Mouse (Mus musculus) Patski (cell line): Measurements from ENCODE around the gene Spef1. TPM values are rescaled to one million over a fixed set of nuclear protein-coding genes. Genes with fewer than 3 reads are reported as not detected.

Source experiments
- ATAC-seq: fragments of 100-300 bp; one replicate; pipeline ENCODE4 v1.8.0; 2021
- CTCF ChIA-PET: fragments of 350-600 bp; sonication (Branson Sonifier 250); formaldehyde crosslinking; loops from one replicate; lab custom pipeline; 2022; ENCODE audit warnings: inconsistent platforms; lab: Charles Lee
- POLR2A ChIA-PET: fragments of 350-600 bp; sonication (Branson Sonifier 250); formaldehyde crosslinking; loops from one replicate; lab custom pipeline; 2022; ENCODE audit warnings: antibody characterized with exemption, inconsistent platforms; lab: Charles Lee
- DNase-seq: peaks from one replicate; pipeline ENCODE4 v3.0.0-alpha.2; 2011; ENCODE audit warnings: low read depth, low spot score
- H3K27me3 ChIP-seq: fragments of 371-371 bp; one replicate; pipeline ENCODE4 v1.5.1; 2021
- CTCF ChIP-seq: fragments of 100-300 bp; IDR thresholded peaks from one replicate; pipeline ENCODE4 v1.5.1; 2021
- in situ Hi-C: fragments of 300-500 bp; cut with MboI; formaldehyde crosslinking; loops from 3 replicates; pipeline ENCODE4 v1.11.1; 2018; ENCODE audit warnings: low pct_unique_long_range_greater_than_20kb, mixed read lengths
- polyA plus RNA-seq: library from polyadenylated mRNA; unstranded; gene quantifications from one replicate; pipeline ENCODE4 v1.2.3, GENCODE M21; 2021

Gene Spef1
- polyA plus RNA-seq, 1 experiment from 2014 or later: 9.4 TPM

- ATAC-seq: no peak
- CTCF ChIA-PET: interaction anchor here (1.0 kb wide), 1 partner anchor 101 kb away, joined by 3 read pairs; no protein-coding TSS in a partner anchor
- DNase-seq: no peak
- in situ Hi-C loops: no loop called here
- no peak for TF ChIP-seq CTCF
- no peaks in the 10 kb centered on the region for H3K27me3 ChIP-seq
- POLR2A ChIA-PET: no interaction called here
Observed at GRCm38 (mm10) chr2:131138296-131138695, 48.8 kb downstream of the Spef1 start.

- POLR2A ChIA-PET: no interaction called here
- no peak for ATAC-seq
Observed at GRCm38 (mm10) chr2:131135521-131136139, 51.5 kb downstream of the Spef1 start.

DNA sequence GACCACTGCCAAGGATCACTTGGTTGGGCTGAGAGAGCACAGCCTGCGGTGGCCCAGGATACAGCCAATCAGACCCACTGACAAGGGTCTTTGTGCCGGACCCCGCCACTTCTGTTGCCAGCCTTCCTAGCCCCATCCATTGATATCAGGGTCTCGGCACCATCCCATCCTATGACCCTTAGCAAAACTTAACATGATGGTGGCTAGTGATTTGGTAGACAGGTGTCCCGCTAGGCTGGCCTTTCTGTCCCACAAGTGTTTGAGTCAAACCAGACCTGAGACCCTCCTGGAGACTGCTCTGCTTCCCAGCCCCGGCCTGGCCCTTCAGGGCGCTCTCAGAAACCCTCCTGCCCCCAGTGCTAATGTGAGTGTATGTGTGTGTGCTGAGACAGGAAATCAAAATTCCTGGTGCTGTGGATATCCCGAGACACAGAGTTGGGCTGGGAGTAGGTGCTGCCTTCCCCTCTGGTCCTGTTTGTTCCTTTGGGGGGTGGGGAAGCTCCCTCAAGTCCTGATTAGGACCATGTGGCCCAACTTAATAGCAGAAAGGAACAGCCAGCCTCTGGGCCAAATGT lies 52.2 kb downstream of the Spef1 start:
- no peaks in the 10 kb centered on the region for H3K27me3 ChIP-seq
- POLR2A ChIA-PET: no interaction called here
- TF ChIP-seq CTCF: no peak
- CTCF ChIA-PET: no interaction called here
- ATAC-seq (no peak), DNase-seq (no peak)
- in situ Hi-C loops: no loop called here

More at GRCm38 (mm10) chr2:131135521-131136139, 51.5 kb downstream of the Spef1 start:
- CTCF ChIA-PET: no interaction called here
- no peaks in the 10 kb centered on the region for H3K27me3 ChIP-seq
- no peak for DNase-seq
- no peak for TF ChIP-seq CTCF
- in situ Hi-C loops: no loop called here

DNA sequence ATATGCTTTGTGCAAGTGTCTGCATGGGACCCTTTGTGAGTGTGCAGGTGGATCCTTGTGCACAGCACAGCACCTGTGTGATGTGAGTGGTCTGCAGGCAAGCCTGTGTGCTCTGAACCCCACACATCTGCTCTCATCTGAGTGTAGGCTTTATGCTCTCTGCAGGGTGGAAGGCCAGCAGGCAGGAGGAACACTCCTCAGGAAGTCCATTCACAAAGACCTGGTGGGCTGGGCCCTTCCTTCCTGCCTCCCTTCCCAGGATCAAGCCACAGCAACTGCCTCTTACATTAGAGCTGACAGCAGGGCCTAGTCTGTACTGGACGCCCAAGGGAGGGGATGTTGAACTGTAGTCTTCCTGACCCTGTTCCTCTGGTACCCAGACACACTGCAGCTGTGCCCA lies 52.7 kb downstream of the Spef1 start:
- in situ Hi-C loops: no loop called here
- no peaks in the 10 kb centered on the region for H3K27me3 ChIP-seq
- TF ChIP-seq CTCF: no peak
- ATAC-seq (no peak), DNase-seq (no peak)
- POLR2A ChIA-PET: no interaction called here
- CTCF ChIA-PET: no interaction called here

- ChIA-PET CTCF (interaction anchor here (0.6 kb wide), 1 partner anchor 66 kb away, joined by 3 read pairs; no protein-coding TSS in a partner anchor), POLR2A (no interaction called here)
- no peaks in the 10 kb centered on the region for H3K27me3 ChIP-seq
- no peak for TF ChIP-seq CTCF
- in situ Hi-C loops: no loop called here
- DNase-seq (no peak), ATAC-seq (no peak)
Observed at GRCm38 (mm10) chr2:131132930-131133547, 54.0 kb downstream of the Spef1 start, which contains the start of gene Gm11037. TSS of gene Gm11037 (plus strand) at chr2:131133497.

- no peaks in the 10 kb centered on the region for H3K27me3 ChIP-seq
- ChIA-PET CTCF (no interaction called here), POLR2A (no interaction called here)
- DNase-seq: no peak
- ATAC-seq: no peak
- TF ChIP-seq CTCF: no peak
- in situ Hi-C loops: no loop called here
Observed at GRCm38 (mm10) chr2:131132111-131132888, 54.8 kb downstream of the Spef1 start.

DNA sequence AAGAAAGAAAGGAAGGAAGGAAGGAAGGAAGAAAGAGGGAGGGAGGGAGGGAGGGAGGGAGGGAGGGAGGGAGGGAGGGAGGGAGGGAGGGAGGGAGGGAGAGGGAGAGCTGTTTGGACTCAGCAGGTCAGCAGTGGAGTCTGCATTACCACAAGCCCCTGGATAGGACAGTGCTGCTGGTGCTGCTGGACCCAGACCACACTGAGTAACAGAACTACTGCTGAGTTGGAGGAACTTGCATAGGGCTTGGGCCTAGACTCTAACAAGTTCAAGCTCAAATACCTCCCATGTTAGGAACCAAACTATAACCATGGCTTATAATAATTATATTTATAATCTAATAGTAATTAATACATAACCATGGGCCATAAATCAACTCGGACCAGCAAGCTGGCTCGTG lies 56.2 kb downstream of the Spef1 start:
- no peak for DNase-seq
- in situ Hi-C loops: no loop called here
- no peak for ATAC-seq
- ChIA-PET CTCF (no interaction called here), POLR2A (interaction anchor here (0.6 kb wide), 1 partner anchor 137 kb away, joined by 3 read pairs; no protein-coding TSS in a partner anchor)
- no peak for TF ChIP-seq CTCF
- no peaks in the 10 kb centered on the region for H3K27me3 ChIP-seq

- TF ChIP-seq CTCF: no peak
- CTCF ChIA-PET: no interaction called here
- POLR2A ChIA-PET: no interaction called here
- DNase-seq (no peak), ATAC-seq (no peak)
- in situ Hi-C loops: no loop called here
- H3K27me3 ChIP-seq: no peaks in the 10 kb centered on the region
Observed at GRCm38 (mm10) chr2:131129836-131130235, 57.2 kb downstream of the Spef1 start.

GRCm38 (mm10) chr2:131128636-131129157 lies 58.4 kb downstream of the Spef1 start:
- ATAC-seq: no peak
- CTCF ChIA-PET: no interaction called here
- in situ Hi-C loops: no loop called here
- POLR2A ChIA-PET: no interaction called here
- DNase-seq: no peak
- H3K27me3 ChIP-seq: peaks cover under 1% of the 10 kb centered on the region
- TF ChIP-seq CTCF: no peak

GRCm38 (mm10) chr2:131128211-131128610 lies 58.9 kb downstream of the Spef1 start:
- CTCF ChIA-PET: no interaction called here
- H3K27me3 ChIP-seq: peaks cover 2% of the 10 kb centered on the region
- DNase-seq (no peak), ATAC-seq (no peak)
- POLR2A ChIA-PET: no interaction called here
- in situ Hi-C loops: no loop called here
- no peak for TF ChIP-seq CTCF
